Mouse (Mus musculus) forebrain, embryonic 11.5 days (tissue): Measurements from ENCODE around the gene Mex3b. TPM values are rescaled to one million over a fixed set of nuclear protein-coding genes. Genes with fewer than 3 reads are reported as not detected.

Source experiments
- polyA plus RNA-seq: library from polyadenylated mRNA; unstranded; fragments of >200 nt; fragmentation: Nextera tagmentation; extraction: Ambion mirVana; gene quantifications from 2 replicates; pipeline ENCODE4 v1.2.1, GENCODE M21; 2014

Gene Mex3b
- polyA plus RNA-seq, 1 experiment from 2014 or later: 42.7 TPM

Other genes with a start within 250 kb of the Mex3b start
- 6.4 and 7.8 TPM in 2 replicates for gene Saxo2, start 218.8 kb upstream of the Mex3b start, polyA plus RNA-seq
- gene Efl1, start 218.7 kb upstream of the Mex3b start, polyA plus RNA-seq: 18.6 and 21.1 TPM in 2 replicates